21 mouse cellular contexts compared by ENCODE assay signal in the genomic region with DNA sequence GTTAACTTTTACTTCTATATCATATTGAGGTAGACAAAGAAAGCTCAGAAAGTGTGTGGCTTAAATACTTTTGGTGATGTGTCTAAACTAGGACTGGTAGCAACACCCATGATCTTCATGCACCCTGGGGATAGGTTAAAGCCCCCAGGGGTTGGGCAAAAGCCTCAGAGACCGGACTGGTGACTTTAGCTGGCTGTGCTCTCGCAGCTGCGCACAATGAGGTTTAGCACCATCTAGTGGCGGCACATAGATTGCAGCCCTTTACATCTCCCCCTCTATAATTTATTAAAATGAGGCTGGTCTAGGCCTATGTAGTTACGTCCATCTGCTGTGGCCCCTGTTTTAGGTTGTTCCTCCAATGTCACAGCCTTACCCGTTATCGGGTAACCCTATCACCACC. TPM values are rescaled to one million over a fixed set of nuclear protein-coding genes. Genes with fewer than 3 reads are reported as not detected.
"Had no signal": no experiment of that assay in that cellular context is flagged by ENCODE, and none has a peak within 500 bp of the region (broad histone marks: within the 10 kb centered on the region; RNA-seq: fewer than 3 reads in every experiment).

No protein-coding gene starts in this region.

RNA-seq across cellular contexts. Expression of gene Gm8180, which starts 19.9 kb away (rescaled TPM):
- total RNA-seq: layer of hippocampus, adult 18-20 months; layer of hippocampus, postnatal 25 days; left cerebral cortex, adult 18-20 months; left cerebral cortex, postnatal 10 days; left cerebral cortex, postnatal 36 days had no signal
- polyA plus RNA-seq: intestine, embryonic 16.5 days; kidney, embryonic 15.5 days; limb, embryonic 11.5 days; limb, embryonic 14.5 days; liver, embryonic 11.5 days; liver, embryonic 15.5 days; lung, adult 2 months; midbrain, embryonic 10.5 days; midbrain, embryonic 13.5 days; midbrain, embryonic 16.5 days; neural tube, embryonic 11.5 days; neural tube, embryonic 14.5 days; small intestine, adult 2 months; stomach, embryonic 16.5 days; thymus, adult 2 months had no signal

RNA-seq across cellular contexts. Expression of gene Gm6526, which starts 56.8 kb away (rescaled TPM):
- total RNA-seq: layer of hippocampus, adult 18-20 months; layer of hippocampus, postnatal 25 days; left cerebral cortex, adult 18-20 months; left cerebral cortex, postnatal 10 days; left cerebral cortex, postnatal 36 days had no signal
- polyA plus RNA-seq: intestine, embryonic 16.5 days; kidney, embryonic 15.5 days; limb, embryonic 11.5 days; limb, embryonic 14.5 days; liver, embryonic 11.5 days; liver, embryonic 15.5 days; lung, adult 2 months; midbrain, embryonic 10.5 days; midbrain, embryonic 13.5 days; midbrain, embryonic 16.5 days; neural tube, embryonic 11.5 days; neural tube, embryonic 14.5 days; small intestine, adult 2 months; spleen, adult 2 months; stomach, embryonic 16.5 days; thymus, adult 2 months had no signal
